Mouse (Mus musculus) small intestine, adult 2 months (tissue): ENCODE measurements around the gene Camta1. TPM values are rescaled to one million over a fixed set of nuclear protein-coding genes. Genes with fewer than 3 reads are reported as not detected.
A peak's percentile ranks its signal among the peaks of the same experiment; 100 is the strongest.

Experiments
- H3K27ac ChIP-seq: fragments of 200-500 bp; 2 replicates; pipeline ENCODE4 v1.5.1; 2012; ENCODE audit warnings: low read depth, low read length, control low read depth, inconsistent platforms; ENCODE audit not compliant: insufficient read depth
- H3K27me3 ChIP-seq: fragments of 200-500 bp; 2 replicates; pipeline ENCODE4 v1.6.1; 2012; ENCODE audit warnings: mild to moderate bottlenecking, moderate library complexity, low read length, inconsistent platforms; ENCODE audit not compliant: control insufficient read depth, insufficient read depth
- H3K36me3 ChIP-seq: fragments of 200-500 bp; 2 replicates; pipeline ENCODE4 v1.6.1; 2012; ENCODE audit warnings: mild to moderate bottlenecking, low read length, control low read depth, inconsistent platforms; ENCODE audit not compliant: control insufficient read depth, insufficient read depth
- H3K4me1 ChIP-seq: fragments of 200-500 bp; 2 replicates; pipeline ENCODE4 v1.6.1; 2012; ENCODE audit warnings: low read length, inconsistent platforms, mixed read lengths; ENCODE audit not compliant: control insufficient read depth, insufficient read depth, insufficient read length
- H3K4me3 ChIP-seq: fragments of 200-500 bp; 2 replicates; pipeline ENCODE4 v1.5.1; 2012; ENCODE audit warnings: low read depth, mild to moderate bottlenecking, control low read depth, inconsistent platforms, low read length, moderate library complexity
- CTCF ChIP-seq: fragments of 200-500 bp; IDR thresholded peaks from 2 replicates; pipeline ENCODE4 v1.5.1; 2012; ENCODE audit warnings: low read depth, mild to moderate bottlenecking, control low read depth, inconsistent platforms, low read length, moderate library complexity, mixed read lengths; ENCODE audit not compliant: insufficient replicate concordance, insufficient read length; ENCODE audit errors: extremely low read depth
- POLR2A ChIP-seq: fragments of 200-500 bp; IDR thresholded peaks from 2 replicates; pipeline ENCODE4 v1.6.1; 2012; ENCODE audit warnings: low read depth, mild to moderate bottlenecking, control low read depth, inconsistent platforms, low read length, moderate library complexity
- WGBS: fragments of 180-500 bp; shearing (Covaris S2); methylation state at CpG from one replicate; pipeline ENCODE4 v1.1.7; 2018; 5-methylcytosine and 5-hydroxymethylcytosine counted together
- polyA plus RNA-seq: library from polyadenylated mRNA; depleted of rRNA; stranded (reverse); fragments of >200 nt; gene quantifications from 2 replicates; pipeline ENCODE4 v1.2.3, GENCODE M21; 2012

The Camta1 gene
- polyA plus RNA-seq, 1 experiment: 2.2 TPM

- no peak for TF ChIP-seq POLR2A
- TF ChIP-seq CTCF: no peak
- WGBS: 67% methylated on average over 14 of the region's 14 CpGs
- Histone ChIP-seq H3K27ac (no peak overlapping the region), H3K4me3 (no peak overlapping the region), H3K4me1 (no peaks in the 10 kb centered on the region), H3K27me3 (no peaks in the 10 kb centered on the region), H3K36me3 (no peaks in the 10 kb centered on the region)
These were observed 158.5 kb downstream of the Camta1 start for GRCm38 (mm10) chr4:151703069-151703735.

- Histone ChIP-seq H3K27me3 (no peaks in the 10 kb centered on the region), H3K4me1 (no peaks in the 10 kb centered on the region), H3K27ac (no peak overlapping the region), H3K36me3 (no peaks in the 10 kb centered on the region), H3K4me3 (no peak overlapping the region)
- no peak for TF ChIP-seq CTCF
- no peak for TF ChIP-seq POLR2A
- WGBS: 84% methylated on average over 11 of the region's 11 CpGs
These were observed 159.2 kb downstream of the Camta1 start for GRCm38 (mm10) chr4:151702463-151702862.

GRCm38 (mm10) chr4:151695984-151696383 is 165.7 kb downstream of the Camta1 start:
- Histone ChIP-seq H3K4me3 (no peak overlapping the region), H3K36me3 (no peaks in the 10 kb centered on the region), H3K4me1 (no peaks in the 10 kb centered on the region), H3K27me3 (no peaks in the 10 kb centered on the region), H3K27ac (no peak overlapping the region)
- 84% methylated on average over 11 of the region's 11 CpGs for WGBS
- no peak for TF ChIP-seq POLR2A
- no peak for TF ChIP-seq CTCF

- WGBS: 88% methylated on average over 7 of the region's 7 CpGs
- H3K27me3 ChIP-seq: no peaks in the 10 kb centered on the region
- H3K4me1 ChIP-seq: no peaks in the 10 kb centered on the region
- no peak overlapping the region for H3K27ac ChIP-seq
- no peaks in the 10 kb centered on the region for H3K36me3 ChIP-seq
- no peak overlapping the region for H3K4me3 ChIP-seq
- TF ChIP-seq CTCF (no peak), POLR2A (no peak)
These were observed 167.1 kb downstream of the Camta1 start for GRCm38 (mm10) chr4:151694531-151694930.

GRCm38 (mm10) chr4:151694047-151694446 is 167.6 kb downstream of the Camta1 start:
- H3K27ac ChIP-seq: no peak overlapping the region
- TF ChIP-seq POLR2A (no peak), CTCF (peak; percentile 7; the same call in 1 of the 2 replicates)
- no peak overlapping the region for H3K4me3 ChIP-seq
- no peaks in the 10 kb centered on the region for H3K27me3 ChIP-seq
- H3K4me1 ChIP-seq: no peaks in the 10 kb centered on the region
- no peaks in the 10 kb centered on the region for H3K36me3 ChIP-seq
- 94% methylated on average over 3 of the region's 3 CpGs for WGBS

- 83% methylated on average over 12 of the region's 12 CpGs for WGBS
- H3K27me3 ChIP-seq: no peaks in the 10 kb centered on the region
- H3K4me3 ChIP-seq: no peak overlapping the region
- H3K27ac ChIP-seq: no peak overlapping the region
- H3K4me1 ChIP-seq: no peaks in the 10 kb centered on the region
- TF ChIP-seq POLR2A (no peak), CTCF (no peak)
- H3K36me3 ChIP-seq: no peaks in the 10 kb centered on the region
These were observed 171.6 kb downstream of the Camta1 start for GRCm38 (mm10) chr4:151690041-151690440.

- no peaks in the 10 kb centered on the region for H3K4me1 ChIP-seq
- H3K4me3 ChIP-seq: no peak overlapping the region
- no peaks in the 10 kb centered on the region for H3K36me3 ChIP-seq
- H3K27me3 ChIP-seq: no peaks in the 10 kb centered on the region
- TF ChIP-seq POLR2A (no peak), CTCF (no peak)
- no peak overlapping the region for H3K27ac ChIP-seq
- 76% methylated on average over 5 of the region's 5 CpGs for WGBS
These were observed 173.5 kb downstream of the Camta1 start for GRCm38 (mm10) chr4:151688206-151688605.

- 82% methylated on average over 7 of the region's 7 CpGs for WGBS
- no peaks in the 10 kb centered on the region for H3K27me3 ChIP-seq
These were observed 177.1 kb downstream of the Camta1 start for GRCm38 (mm10) chr4:151684596-151684995.

More at GRCm38 (mm10) chr4:151684596-151684995, 177.1 kb downstream of the Camta1 start:
- TF ChIP-seq CTCF (no peak), POLR2A (no peak)
- H3K4me3 ChIP-seq: no peak overlapping the region
- H3K27ac ChIP-seq: no peak overlapping the region
- no peaks in the 10 kb centered on the region for H3K36me3 ChIP-seq
- H3K4me1 ChIP-seq: no peaks in the 10 kb centered on the region
